Mouse (Mus musculus) G1E (cell line): Measurements from ENCODE around the gene Atf7.

Experiments used
- CTCF ChIP-seq: IDR thresholded peaks from 2 replicates; pipeline ENCODE4 v1.5.1; 2012; ENCODE audit warnings: low read depth, low read length, inconsistent platforms, mixed read lengths
- GATA1 ChIP-seq: IDR thresholded peaks from 2 replicates; pipeline ENCODE4 v1.6.1; 2012; ENCODE audit warnings: borderline replicate concordance, low read length, inconsistent platforms, mixed read lengths
- GATA2 ChIP-seq: IDR thresholded peaks from 2 replicates; pipeline ENCODE4 v1.6.1; 2012; ENCODE audit warnings: low read depth, low read length, inconsistent platforms, borderline replicate concordance
- POLR2AphosphoS5 ChIP-seq: IDR thresholded peaks from 2 replicates; pipeline ENCODE4 v1.6.1; 2012; ENCODE audit warnings: low read depth, low read length, inconsistent platforms; ENCODE audit not compliant: insufficient replicate concordance
- TAL1 ChIP-seq: conservative IDR thresholded peaks from 2 replicates; pipeline ENCODE4 v1.6.1; 2012; ENCODE audit warnings: low read depth, low read length, inconsistent platforms, mixed read lengths

GRCm38 (mm10) chr15:102625687-102626055 lies 407 bp upstream of the Atf7 start:
- TF ChIP-seq CTCF (no peak), GATA1 (no peak), GATA2 (no peak), POLR2AphosphoS5 (peak; percentile 88; the same call in 1 of the 2 replicates), TAL1 (no peak)
